Mouse (Mus musculus) c-Kit-positive CD71-negative TER-119-negative erythroid progenitor cells, embryonic 14.5 days (primary cell): ENCODE results near the gene Ndrg4.
A peak's percentile ranks its signal among the peaks of the same experiment; 100 is the strongest.

Experiments used
- DNase-seq: peaks from one replicate; pipeline ENCODE4 v3.0.0-alpha.2; 2013; ENCODE audit warnings: low read depth

Ndrg4 gene

DNA sequence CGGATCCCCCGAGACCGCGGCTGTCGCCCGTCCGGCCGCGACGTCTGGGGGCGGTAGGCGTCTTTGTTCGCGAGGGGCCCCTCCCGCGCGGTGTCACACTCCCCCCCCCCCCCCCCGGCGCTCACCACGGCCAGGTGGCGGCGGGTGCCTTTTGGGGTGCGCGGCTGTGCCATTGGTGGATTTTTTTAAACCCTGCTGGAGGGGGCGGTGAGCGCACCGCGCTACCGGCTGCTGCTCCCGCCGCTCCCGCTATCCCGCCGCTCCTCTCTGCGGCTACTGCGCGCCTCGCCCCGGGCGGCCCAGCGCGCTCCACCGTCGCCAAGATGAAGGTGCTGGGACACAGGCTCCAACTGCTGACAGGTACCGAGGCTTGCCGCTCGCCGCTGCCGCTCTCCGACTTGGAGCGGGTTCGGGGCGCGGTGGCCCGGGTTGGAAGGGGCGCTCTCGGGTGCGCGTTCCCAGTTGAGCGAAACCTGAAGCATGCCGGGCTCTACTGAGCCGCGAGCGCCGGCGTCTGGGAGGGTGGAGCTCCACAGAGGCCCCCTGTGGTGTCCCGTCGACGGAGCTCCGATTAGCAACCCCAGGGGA is 1.3 kb downstream of the Ndrg4 start:
- no peak for DNase-seq

DNA sequence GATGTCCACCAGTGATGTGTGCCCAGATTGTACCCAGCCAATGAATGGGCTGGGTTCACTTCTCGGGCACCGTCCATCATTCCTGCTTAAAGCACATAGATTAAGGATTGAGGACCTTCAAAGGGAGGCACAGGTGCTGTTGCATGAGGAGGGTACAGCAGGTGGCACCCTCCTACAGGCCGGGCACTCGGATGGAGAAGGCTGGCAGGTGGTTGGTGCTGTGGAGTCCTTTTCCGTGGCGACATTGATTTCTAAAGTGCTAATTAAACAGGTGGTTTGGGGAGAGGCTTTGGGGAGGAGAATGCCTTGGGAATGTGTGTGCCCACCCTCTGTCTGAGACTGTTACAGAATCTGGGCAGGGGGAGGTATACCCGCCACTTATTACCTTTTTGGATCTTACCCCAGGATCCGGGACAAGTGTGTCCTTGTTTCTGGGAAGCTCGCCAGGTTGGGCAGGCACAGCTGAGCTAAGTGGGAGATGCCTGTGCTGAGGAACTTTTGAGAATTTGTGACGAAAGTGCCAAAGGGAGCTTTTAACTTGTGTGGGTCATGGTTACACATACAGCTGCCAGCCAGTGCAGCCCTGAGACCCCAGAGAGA is 11.4 kb downstream of the Ndrg4 start:
- DNase-seq = no peak

DNA sequence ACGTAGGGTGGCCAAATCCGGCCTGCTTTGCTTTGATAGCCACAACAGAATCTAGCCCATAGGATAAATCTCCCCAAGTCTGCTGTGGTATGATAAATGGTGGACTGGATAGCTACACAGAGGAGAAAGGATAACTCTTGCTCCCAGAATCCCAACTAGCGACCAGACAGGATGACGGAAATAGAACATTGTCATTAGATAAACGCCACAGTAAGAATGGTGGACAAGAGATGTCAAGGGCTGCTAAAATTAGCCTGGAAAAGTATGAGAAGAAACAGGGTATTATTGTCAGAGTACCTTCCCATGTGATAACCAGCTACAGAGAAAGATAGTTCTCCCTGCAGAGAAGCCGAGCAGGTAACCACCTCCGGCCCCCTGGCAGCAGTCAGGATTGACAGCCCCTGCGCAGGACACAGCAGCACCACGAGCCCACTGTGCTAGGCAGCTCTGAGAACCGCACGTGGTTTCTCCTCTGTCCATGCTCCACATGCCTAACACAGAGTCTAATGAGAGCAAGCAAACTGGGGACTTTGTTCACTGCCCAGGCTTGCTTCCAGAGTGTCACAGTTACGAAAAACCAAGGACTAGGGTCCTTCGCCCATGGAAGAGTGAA is 14.3 kb downstream of the Ndrg4 start:
- DNase-seq = no peak

DNA sequence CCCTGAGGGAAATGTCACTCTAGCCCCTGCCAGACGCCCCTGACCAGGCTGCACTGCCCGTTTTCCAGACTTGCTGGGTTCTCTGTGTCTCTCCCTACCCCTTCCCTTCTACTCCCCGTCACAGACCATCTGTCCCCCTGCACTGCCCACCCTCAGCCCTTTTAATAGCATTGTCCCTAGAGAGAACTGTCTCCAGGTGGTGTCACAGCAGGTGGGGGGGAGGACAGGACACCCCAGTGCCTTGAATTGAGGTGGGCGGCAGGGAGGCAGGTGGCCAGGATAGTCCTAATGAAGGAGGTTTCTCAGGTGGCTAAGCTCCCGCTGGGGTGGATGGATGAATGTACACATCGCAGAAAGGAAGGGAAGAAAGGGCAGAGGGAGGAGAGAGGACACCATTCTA is 17.9 kb downstream of the Ndrg4 start:
- no peak for DNase-seq

DNA sequence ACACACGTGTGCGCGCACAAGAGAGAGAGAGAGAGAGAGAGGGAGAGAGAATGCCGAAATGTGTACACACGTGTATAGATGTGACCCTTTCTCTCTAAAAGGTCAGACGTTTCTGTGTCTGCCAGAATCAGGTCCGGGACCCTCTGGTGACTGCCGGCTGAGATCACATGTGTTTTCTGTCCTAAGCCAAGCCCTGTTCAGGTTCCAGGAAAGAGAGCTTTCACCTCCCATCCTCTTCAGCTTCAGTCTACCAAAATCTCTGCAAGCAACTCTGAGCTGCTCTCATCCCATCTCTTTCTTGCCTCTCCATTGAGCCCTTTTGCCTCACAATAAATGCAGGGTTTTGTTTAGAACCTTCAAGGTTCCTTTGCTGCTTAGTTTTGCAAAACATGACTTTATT is 19.9 kb downstream of the Ndrg4 start:
- no peak for DNase-seq

DNA sequence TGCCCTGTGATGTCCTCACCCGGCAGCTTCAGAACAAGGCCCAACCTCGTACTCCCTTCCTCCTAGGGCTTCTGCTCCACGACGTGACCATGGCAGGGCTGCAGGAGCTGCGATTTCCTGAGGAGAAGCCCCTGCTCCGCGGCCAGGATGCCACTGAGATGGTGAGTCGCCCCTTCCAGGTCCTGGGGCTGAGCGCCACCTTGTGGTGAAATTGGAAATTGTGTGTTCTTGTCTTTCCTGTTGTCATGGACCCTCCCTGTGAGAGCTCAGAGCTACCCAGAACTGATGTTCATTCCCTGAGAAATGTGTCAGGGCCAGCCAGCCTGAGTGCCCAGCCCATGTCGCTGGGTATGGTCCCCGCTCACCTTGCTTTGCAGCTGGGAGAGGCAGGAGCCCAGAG is 20.3 kb downstream of the Ndrg4 start:
- peak; percentile 76 for DNase-seq

DNA sequence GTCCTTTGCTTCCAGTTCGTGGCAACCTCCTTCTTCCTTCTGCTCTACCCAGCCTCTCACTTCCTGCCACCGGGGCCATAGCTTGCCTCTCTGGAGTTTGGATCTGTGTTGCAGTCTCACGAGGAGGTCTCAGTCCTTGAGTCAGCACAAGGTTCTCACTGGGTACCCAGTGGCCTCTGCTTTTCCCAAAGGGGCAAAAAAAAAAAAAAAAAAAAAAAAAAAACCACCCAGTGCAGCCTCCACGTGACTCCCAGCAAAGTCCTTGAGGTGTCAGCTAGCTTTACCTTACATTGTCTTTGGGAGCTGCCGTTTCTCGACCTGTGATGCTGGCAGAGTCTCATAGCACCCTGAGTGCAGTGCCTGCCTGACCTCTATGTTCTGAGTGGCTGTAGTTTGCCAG is 21.4 kb downstream of the Ndrg4 start:
- no peak for DNase-seq

DNA sequence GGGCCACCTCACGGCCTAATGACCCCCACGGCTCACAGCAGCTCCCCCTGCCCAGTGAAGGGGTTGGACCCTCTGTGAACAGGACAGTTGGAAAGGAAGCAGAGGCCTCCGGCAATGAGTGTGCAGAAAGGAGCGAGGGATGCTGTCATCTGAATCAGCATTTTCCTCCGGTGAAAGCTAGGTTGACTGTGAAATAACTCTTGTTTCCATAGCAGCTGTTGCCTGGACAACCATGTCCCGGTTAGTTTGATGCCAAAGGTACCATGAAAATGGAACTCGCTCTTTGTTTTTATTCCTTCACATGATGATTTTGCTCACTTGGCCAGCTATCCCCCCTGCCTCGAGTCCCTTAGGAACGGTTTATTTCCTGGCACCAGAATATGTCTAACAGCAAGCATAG is 23.5 kb downstream of the Ndrg4 start:
- no peak for DNase-seq

DNA sequence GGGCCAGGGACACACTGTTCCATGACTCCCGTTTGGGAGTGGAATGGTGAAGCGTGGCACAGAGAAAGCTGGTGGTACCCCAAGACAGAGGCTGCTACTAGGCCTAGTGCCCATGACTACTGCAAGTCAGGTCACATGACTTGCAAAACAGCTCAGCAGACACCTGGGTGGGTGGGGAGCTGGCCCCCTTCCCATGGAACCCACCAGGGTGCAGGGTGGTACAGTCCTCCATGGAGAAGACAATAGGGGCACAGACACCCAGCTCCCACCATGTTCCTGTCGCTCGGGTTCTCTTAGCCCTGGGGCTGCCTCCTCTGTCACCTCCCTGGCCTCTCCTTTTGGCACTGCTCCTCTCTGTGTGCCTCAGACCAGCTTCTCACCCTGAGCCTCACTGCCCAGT is 25.0 kb downstream of the Ndrg4 start:
- DNase-seq = no peak

DNA sequence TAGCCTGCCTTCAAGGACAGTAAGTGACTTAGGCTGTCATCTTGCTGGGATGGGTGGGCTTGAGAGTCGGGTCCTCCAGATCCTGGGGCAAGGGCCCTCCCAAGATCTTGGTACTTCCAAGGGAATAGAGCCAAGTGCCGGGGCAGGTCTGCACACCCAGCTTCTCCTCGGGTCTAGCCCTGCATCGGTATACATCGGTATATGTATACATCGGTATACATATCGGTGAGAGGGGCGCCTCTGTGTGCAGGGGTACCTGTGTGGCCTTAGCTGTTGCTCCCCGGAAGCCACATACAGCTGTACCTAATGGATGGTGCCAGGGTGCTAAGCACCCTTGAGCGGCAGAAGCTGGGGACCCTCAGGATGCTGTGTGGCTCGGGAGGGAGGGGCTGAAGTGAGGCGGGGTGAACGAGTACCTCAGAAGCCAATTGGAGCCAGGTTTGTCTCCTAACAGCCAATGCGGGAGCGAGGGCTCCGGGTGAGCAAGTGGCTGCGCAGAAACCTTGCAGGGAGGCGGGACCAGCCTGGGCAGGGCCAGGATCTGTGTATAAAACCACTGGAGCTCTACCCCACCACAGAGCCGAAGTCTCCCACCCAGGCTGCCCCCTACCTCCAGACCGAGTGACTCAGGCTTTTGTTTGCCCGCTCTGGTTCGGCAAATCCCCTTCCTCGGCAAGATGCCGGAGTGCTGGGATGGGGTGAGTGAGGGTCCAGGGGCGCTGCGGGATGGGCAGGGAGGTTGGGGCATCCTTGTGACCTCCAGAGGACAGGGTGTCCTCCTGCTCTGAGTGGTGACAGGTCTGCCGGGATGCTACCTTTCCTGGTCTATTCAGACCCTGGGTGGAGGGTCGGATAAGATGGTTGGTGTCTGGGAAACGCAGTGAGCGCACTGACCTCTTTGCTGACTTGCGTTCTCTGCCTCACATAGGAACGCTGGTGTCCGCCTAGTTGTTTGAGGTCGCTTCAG is 26.0 kb downstream of the Ndrg4 start:
- DNase-seq = peak; percentile 68

DNA sequence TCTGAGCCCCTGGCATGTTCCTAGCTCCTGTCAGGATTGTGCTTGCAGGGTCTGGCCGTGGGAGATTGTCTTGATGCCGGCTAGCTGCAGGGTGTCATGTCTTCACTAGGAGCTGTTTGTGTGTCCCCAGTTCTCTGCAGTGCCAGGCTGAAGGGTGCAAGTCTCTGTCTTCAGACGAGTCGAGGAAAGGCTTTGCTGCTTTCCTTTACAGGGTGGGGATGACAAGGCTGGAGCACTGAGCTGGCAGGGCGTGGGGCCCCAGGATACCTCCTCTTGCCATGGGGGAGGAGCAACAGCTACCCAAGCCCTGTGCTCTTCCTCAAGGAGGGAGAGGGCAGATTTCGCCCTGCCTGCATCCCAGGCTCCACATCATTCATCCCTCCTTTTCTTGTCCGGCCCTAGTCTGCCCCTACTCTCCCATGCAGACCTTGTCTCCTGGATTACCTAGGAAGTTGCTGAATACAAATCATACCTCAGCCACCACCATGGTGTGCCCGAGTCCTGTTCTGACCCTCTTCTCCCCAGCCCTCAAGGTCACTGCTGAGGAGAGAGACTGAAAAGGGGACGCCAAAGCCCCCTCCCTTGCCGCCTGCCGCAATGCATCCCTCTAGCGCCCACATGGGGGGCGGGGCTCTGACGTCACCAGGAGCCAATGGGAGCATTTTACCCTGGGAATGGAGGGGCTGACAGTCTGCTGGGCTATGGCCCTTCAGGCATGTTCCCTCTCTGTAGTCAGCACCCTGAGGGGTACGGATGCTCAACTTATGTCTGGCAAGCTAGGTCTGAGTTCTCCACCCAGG is 26.9 kb downstream of the Ndrg4 start:
- DNase-seq = no peak

DNA sequence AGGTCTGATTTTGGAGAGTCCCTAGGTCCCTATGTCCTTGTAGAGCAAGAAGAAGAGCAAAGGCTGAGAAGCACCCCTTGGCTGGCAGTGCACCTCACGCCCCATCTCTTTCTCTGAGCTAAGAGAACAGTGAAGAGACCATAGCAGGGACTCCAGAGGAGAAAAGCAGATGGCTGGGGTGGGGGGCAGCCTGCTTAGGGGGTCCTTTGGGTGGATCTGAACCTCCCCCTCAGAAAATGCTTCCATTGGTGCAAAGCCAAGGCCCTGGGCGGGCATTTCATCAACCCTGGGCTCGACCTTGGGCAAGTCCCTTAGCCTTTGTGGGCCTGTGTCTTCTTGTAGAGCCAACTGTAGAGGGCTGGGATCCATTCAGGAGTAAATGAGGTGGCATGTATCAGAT is 27.8 kb downstream of the Ndrg4 start:
- DNase-seq = no peak

DNA sequence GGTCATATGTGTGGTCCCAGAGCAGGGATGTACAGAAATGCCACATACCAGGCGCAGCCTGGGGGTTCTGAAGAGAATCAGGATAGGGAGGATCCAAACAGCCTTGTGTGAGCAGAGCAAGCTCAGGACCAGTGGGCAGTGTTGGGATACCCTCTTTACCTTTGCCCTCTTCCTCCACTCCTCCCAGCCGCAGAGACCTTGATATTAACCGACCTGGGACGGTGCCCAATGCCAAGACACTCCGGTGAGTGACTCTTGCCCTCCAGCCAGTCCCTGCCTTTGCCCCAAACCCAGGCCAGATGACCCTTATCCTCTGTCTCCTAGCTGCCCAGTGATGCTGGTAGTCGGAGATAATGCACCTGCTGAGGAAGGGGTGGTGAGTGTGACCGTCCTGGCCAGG is 32.8 kb downstream of the Ndrg4 start:
- no peak for DNase-seq

DNA sequence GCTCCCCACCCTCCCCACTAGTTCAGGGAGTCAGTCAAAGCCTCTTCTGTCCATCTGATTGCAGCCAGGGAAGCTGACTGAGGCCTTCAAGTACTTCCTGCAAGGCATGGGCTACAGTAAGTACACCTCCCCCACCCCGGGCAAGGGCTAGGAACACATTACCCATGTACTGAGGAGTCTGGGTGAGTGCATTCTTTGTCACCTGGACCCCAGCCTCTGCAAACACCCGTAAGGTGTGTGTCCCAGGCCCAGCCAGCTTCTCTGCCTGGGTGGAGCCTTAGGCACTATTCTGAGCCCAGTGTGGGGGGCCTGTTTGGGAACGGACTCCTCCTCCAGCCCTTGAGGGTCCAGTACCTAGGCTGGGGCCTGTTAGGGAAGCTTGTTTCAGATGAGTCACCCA is 34.2 kb downstream of the Ndrg4 start:
- DNase-seq = no peak

DNA sequence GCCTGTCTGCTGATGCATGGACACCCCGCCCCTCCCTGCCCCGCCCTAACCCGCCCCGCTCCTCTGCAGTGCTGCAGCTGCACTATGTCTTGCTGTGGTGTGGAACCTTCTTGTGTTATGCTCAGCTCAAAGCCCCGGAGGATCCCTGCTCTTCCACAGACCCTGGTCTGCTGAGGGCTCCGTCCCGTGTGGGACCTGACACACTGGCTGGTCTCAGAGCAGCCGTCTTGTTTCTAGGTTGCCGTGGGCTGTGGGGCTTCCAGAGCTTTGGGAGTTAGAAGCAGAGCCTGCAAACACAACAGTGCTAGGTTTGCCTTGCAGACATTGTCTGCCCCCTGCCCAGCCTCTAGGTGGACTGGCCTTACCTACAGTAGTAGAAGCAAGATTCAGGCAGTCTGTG is 35.6 kb downstream of the Ndrg4 start:
- no peak for DNase-seq

DNA sequence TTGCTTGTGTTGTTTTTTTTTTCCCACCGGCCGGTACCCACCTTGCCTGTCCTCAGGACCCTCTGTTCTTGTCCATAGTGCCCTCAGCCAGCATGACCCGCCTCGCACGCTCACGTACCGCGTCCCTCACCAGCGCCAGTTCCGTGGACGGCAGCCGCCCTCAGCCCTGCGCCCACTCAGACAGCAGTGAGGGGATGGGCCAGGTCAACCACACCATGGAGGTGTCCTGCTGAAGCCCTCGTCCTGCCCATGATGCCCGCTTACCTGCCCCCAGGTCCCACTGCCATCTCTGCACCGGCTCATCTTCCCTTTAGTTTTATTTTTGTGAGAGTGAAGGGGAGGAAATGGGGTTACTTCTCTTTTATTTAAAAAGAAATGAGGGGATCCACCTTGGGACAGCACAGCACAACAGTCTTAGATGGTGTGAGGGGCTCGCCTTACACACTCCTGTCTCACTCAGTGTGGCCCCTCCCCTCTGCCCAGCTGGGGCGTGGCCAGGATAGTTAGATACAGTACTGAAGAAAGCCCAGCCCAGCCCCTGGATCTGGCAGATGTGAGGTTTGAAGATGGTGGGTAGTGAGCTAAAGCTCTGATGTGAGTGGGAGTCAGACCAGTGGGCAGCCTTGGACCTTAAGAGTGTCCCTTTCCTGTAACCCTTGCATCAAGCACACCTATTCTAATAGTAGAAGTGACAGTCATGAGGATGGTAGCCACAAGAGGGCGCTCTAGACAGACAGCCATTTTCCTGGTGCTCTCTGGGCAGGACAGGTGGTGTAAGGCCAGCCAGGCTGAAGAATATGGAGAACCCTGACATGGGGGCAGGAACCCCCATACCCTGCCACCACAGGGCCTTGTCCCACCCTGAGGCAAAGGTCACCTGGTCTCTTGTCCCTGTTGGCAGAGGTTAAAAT is 36.6 kb downstream of the Ndrg4 start:
- DNase-seq = peak; percentile 73

DNA sequence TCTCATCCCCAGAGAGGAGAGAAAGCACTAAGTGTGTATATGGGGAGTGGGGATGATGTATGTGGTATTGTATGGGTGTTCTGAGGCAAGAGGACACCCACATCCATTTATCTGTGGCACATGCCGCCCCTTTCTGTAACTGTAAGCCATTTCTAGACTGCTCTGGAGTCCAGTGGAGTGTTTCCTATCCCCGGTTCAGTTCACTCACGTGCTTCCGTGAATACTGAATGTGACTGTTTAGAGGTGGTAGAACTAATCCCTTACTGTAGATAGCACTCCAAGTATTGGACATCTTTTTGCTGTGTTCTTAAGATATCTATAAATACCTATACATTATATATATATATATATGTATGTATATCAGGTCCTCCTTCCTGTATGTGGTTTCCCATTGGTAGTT is 37.6 kb downstream of the Ndrg4 start:
- no peak for DNase-seq

DNA sequence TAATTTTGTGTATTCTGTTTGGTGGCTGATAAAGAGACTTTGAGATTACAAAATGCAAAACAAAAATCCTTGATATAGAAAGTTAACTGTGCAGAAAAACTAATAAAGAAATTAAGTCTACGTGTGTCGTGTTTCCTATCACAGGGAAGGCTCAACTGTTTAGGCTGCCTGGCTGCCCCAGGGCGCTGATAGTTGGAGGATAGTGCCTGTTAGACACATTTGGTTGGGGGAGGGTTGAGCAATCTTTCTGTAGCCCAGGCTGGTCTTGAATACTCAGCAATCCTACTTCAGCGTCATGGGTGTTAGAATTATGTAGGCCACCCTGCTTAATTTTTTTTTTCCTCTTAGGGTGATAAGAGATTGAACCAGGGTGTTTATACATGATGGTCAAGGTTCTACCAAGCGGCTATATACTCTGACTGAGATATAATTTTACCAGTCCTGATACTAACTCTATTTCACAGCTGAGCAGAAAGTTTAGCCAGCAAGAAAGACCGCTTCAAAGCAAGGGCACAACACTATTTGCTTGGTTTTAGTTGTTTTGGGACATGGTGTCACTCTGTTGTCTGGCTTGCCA is 38.1 kb downstream of the Ndrg4 start:
- DNase-seq = no peak

DNA sequence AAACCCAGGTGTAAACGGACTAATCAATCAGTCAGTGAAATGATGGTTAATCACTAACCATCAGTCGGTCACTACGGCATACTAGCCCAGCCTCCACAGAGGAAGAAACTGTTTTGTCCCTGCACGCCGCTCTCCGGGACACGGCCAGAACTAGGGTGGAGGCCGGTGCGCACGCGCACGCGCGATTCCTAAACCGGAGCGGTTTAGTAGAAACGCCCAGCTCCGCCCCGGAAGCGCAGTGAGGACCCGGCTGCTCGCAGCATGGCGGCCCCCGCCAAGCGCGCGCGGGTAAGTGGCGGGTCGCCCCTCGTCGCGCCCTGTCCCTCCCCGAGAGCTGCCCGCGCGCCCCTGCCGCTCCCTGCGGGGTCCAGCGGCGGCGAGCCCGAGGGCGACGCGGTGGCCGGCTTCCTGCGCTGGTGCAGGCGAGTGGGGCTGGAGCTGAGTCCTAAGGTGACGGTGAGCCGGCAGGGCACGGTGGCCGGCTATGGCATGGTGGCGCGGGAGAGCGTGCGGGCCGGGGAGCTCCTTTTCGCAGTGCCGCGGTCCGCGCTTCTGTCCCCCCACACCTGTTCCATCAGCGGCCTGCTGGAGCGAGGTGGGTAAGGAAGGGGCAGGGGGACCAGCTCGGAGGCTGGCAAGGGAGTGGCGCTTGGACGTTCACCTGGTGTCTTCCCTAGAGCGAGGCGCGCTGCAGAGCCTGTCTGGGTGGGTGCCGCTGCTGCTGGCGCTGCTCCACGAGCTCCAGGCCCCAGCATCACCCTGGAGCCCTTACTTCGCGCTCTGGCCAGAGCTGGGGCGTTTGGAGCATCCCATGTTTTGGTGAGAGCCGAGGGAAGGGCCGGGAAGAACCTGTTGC is 39.1 kb downstream of the Ndrg4 start, which contains the start of gene Setd6:
TSS of gene Setd6 (plus strand) at position 206 of the 856 bp plus-strand sequence.
- peak; percentile 84 for DNase-seq
